Mouse (Mus musculus): ENCODE data around the gene Hcls1.

Hcls1 gene

GRCm38 (mm10) chr16:36989493-36989892, 54.7 kb downstream of the Hcls1 start:
- DNase-seq (ENCODE audit: low spot score in 2 of 2) = peak in 1 of 2 experiments; percentile 41

GRCm38 (mm10) chr16:36989999-36990625, 55.3 kb downstream of the Hcls1 start, which contains the start of gene Fbxo40:
Fbxo40 (minus strand) TSS chr16:36990467.
- peak in 1 of 2 experiments; percentile 50 for DNase-seq (ENCODE audit: low spot score in 2 of 2)

- peak in 1 of 2 experiments; percentile 16 for DNase-seq (ENCODE audit: low spot score in 2 of 2)
Observed at GRCm38 (mm10) chr16:36997650-36998049, 62.9 kb downstream of the Hcls1 start.

- no peak for DNase-seq (ENCODE audit: low spot score in 2 of 2)
Observed at GRCm38 (mm10) chr16:36999366-36999972, 64.7 kb downstream of the Hcls1 start.

- DNase-seq (ENCODE audit: low spot score in 2 of 2) = no peak
Observed at GRCm38 (mm10) chr16:37009262-37009661, 74.5 kb downstream of the Hcls1 start.

GRCm38 (mm10) chr16:37010370-37010769, 75.6 kb downstream of the Hcls1 start:
- DNase-seq (ENCODE audit: low spot score in 2 of 2) = peak in 1 of 2 experiments; percentile 62

GRCm38 (mm10) chr16:37011061-37011921, 76.5 kb downstream of the Hcls1 start, which contains the start of gene Polq:
Polq (plus strand) TSS chr16:37011786.
- DNase-seq (ENCODE audit: low spot score in 2 of 2) = peak; percentile 94 to 95

GRCm38 (mm10) chr16:37011922-37012289, 77.1 kb downstream of the Hcls1 start:
- no peak for DNase-seq (ENCODE audit: low spot score in 2 of 2)

GRCm38 (mm10) chr16:37012336-37012735, 77.6 kb downstream of the Hcls1 start:
- no peak for DNase-seq (ENCODE audit: low spot score in 2 of 2)

Data from spleen, postnatal 4 days (tissue).